Comparison of ENCODE assay signal across 8 mouse cellular contexts in genomic region chr13:54192021-54192481, GRCm38 (mm10). TPM values are rescaled to one million over a fixed set of nuclear protein-coding genes. Genes with fewer than 3 reads are reported as not detected.
DNase-seq lines count a peak whose midpoint lies in the region; ATAC-seq and TF ChIP-seq lines count a peak whose summit lies in the region.

TSS of gene Hrh2 (plus strand) at chr13:54192129.

- TF ChIP-seq CTCF in hindbrain, postnatal 0 days (IDR thresholded peaks at IDR 0.05; ENCODE audit: low read depth), result no peak

- H3K27ac ChIP-seq in hindbrain, postnatal 0 days, result no peak within 1 kb of the TSS
- no peak within 1 kb of the TSS for H3K27ac ChIP-seq in midbrain, embryonic 13.5 days

- no peaks in the 10 kb centered on the region for H3K4me1 ChIP-seq in hindbrain, postnatal 0 days (ENCODE audit: insufficient read depth, low read length)
- peaks cover 6% of the 10 kb centered on the region for H3K4me1 ChIP-seq in midbrain, embryonic 13.5 days (replicated peaks)

- H3K9ac ChIP-seq in hindbrain, postnatal 0 days (replicated peaks; ENCODE audit: low read length), result peak within 1 kb of the TSS; percentile 60
- peak within 1 kb of the TSS; percentile 64 for H3K9ac ChIP-seq in midbrain, embryonic 13.5 days (replicated peaks)

- ATAC-seq in hindbrain, postnatal 0 days, result peak; percentile 80
- peak; percentile 76 for ATAC-seq in midbrain, embryonic 13.5 days

- WGBS in hindbrain, postnatal 0 days, result under 1% methylated on average over 30 of the region's 31 CpGs
- 3% methylated on average over 31 of the region's 31 CpGs for WGBS in midbrain, embryonic 13.5 days

- no peaks in the 10 kb centered on the region for H3K9me3 ChIP-seq in hindbrain, postnatal 0 days (ENCODE audit: low read length)
- H3K9me3 ChIP-seq in midbrain, embryonic 13.5 days, result no peaks in the 10 kb centered on the region

- H3K36me3 ChIP-seq in hindbrain, postnatal 0 days (ENCODE audit: insufficient read depth, low read length), result no peaks in the 10 kb centered on the region
- H3K36me3 ChIP-seq in midbrain, embryonic 13.5 days, result no peaks in the 10 kb centered on the region

- no peaks in the 10 kb centered on the region for H3K27me3 ChIP-seq in hindbrain, postnatal 0 days (ENCODE audit: insufficient read depth, low read length)
- H3K27me3 ChIP-seq in midbrain, embryonic 13.5 days, result peaks cover 37% of the 10 kb centered on the region

- intact Hi-C loops in gastrocnemius, postnatal 14 days (cut with DNase I; ENCODE audit: low total_unique reads), result no loop called here

- peak; percentile 29 for DNase-seq in gastrocnemius, adult 18-20 months (ENCODE audit: low spot score)
- DNase-seq in gastrocnemius, postnatal 14 days, result no peak
- DNase-seq in spleen, adult 18-20 months, result peak; percentile 24 to 47
- DNase-seq in spleen, adult 12 weeks (ENCODE audit: low spot score), result no peak
- DNase-seq in hindbrain, postnatal 0 days (ENCODE audit: low spot score), result peak; percentile 40
- peak; percentile 47 to 50 for DNase-seq in thymus, postnatal 36 days
- no peak for DNase-seq in adrenal gland, postnatal 25 days

- peak within 1 kb of the TSS; percentile 74 for H3K4me2 ChIP-seq in hindbrain, postnatal 0 days (ENCODE audit: low read depth, low read length)
- H3K4me2 ChIP-seq in midbrain, embryonic 13.5 days (replicated peaks), result peak within 1 kb of the TSS; percentile 72

- peak within 1 kb of the TSS; percentile 46 for H3K4me3 ChIP-seq in hindbrain, postnatal 0 days (ENCODE audit: low read length)
- H3K4me3 ChIP-seq in midbrain, embryonic 13.5 days (replicated peaks), result peak within 1 kb of the TSS; percentile 45

RNA-seq across cellular contexts. Expression of gene Hrh2, which starts in this region (rescaled TPM):
- under 1 TPM; 0.05 to 0.19 TPM for total RNA-seq in gastrocnemius, adult 18-20 months (2021)
- not detected for total RNA-seq in gastrocnemius, postnatal 14 days (2021)
- 1.8 and 2.9 TPM in 2 replicates for total RNA-seq in hindbrain, postnatal 0 days (2014; rRNA removed)
- polyA plus RNA-seq in hindbrain, postnatal 0 days (2015; fragmentation: Nextera tagmentation; extraction: Ambion mirVana), result 0.78 and 0.98 TPM in 2 replicates
- polyA plus RNA-seq in midbrain, embryonic 13.5 days (2015; fragmentation: Nextera tagmentation; extraction: Ambion mirVana), result 0.28 and 0.40 TPM in 2 replicates
- total RNA-seq in adrenal gland, postnatal 25 days (2021), result 0.36 TPM in 1 of 2 replicates, not detected in the other

Comparison
In these comparisons a context has a peak if more than half of its experiments do, and no peak if none do; other contexts are left out.
1. DNase-seq: peak in spleen, adult 18-20 months (2 of 2), hindbrain, postnatal 0 days (single experiment) and thymus, postnatal 36 days (2 of 2); none in gastrocnemius, postnatal 14 days (single experiment), spleen, adult 12 weeks (single experiment) and adrenal gland, postnatal 25 days (single experiment).
2. Peak in DNase-seq in gastrocnemius, adult 18-20 months; RNA of the gene not detected or under 1 TPM.
3. Peak in ATAC-seq, H3K4me3 ChIP-seq, H3K9ac ChIP-seq and H3K4me2 ChIP-seq in midbrain, embryonic 13.5 days; RNA of the gene not detected or under 1 TPM.